Mouse (Mus musculus): Measurements from ENCODE around the gene Casz1.

GRCm38 (mm10) chr4:148820171-148820570 is 15.9 kb downstream of the Casz1 start:
- TF ChIP-seq POLR2A (IDR thresholded peaks at IDR 0.05; ENCODE audit: borderline replicate concordance, low read depth, low read length) (no peak), CTCF (IDR thresholded peaks at IDR 0.05; ENCODE audit: low read depth, low read length) (no peak)
